ENCODE assay signal across 1 mouse cellular context in genomic region chr8:107114150-107115007, GRCm38 (mm10).
TF ChIP-seq lines count a peak whose summit lies in the region.

No protein-coding gene starts in this region.

TF ChIP-seq in MEL, 35 proteins besides CTCF, POLR2A, EP300 and RAD21:
- TF ChIP-seq HCFC1 (IDR thresholded peaks at IDR 0.05; ENCODE audit: low read depth, low read length) (no peak), CHD2 (IDR thresholded peaks at IDR 0.05; ENCODE audit: low read length) (no peak), MEF2A (IDR thresholded peaks at IDR 0.05; ENCODE audit: extremely low read depth, insufficient replicate concordance, low read depth, low read length, poor library complexity, severe bottlenecking) (no peak), USF2 (IDR thresholded peaks at IDR 0.05; ENCODE audit: borderline replicate concordance in 1 of 2, insufficient read depth in 1 of 2, low read depth in 1 of 2, low read length in 2 of 2) (peak in 1 of 2 experiments; percentile 52; a peak in 1 of 4 replicates), GATA1 (IDR thresholded peaks at IDR 0.05; ENCODE audit: low read depth, low read length) (peak; percentile 41; the same call in 1 of the 2 replicates), TAL1 (IDR thresholded peaks at IDR 0.05; ENCODE audit: low read length) (peak; percentile 40), ZMIZ1 (IDR thresholded peaks at IDR 0.05; ENCODE audit: low read depth, low read length) (no peak), ELF1 (IDR thresholded peaks at IDR 0.05; ENCODE audit: low read depth, low read length) (no peak), E2F4 (IDR thresholded peaks at IDR 0.05; ENCODE audit: borderline replicate concordance, low read depth, low read length) (no peak), CHD1 (IDR thresholded peaks at IDR 0.05; ENCODE audit: low read depth, low read length) (no peak), JUND (IDR thresholded peaks at IDR 0.05; ENCODE audit: low read depth, low read length) (no peak), USF1 (IDR thresholded peaks at IDR 0.05; ENCODE audit: low read depth, low read length) (peak; percentile 87), KAT2A (conservative IDR thresholded peaks at IDR 0.05; ENCODE audit: low read depth, low read length) (no peak), ZNF384 (IDR thresholded peaks at IDR 0.05; ENCODE audit: low read depth, low read length) (peak; percentile 83), TBP (IDR thresholded peaks at IDR 0.05; ENCODE audit: low read depth, low read length) (0 out of 2 replicates have a peak, but pooled peaks have one; percentile 41), MAX (IDR thresholded peaks at IDR 0.05; ENCODE audit: low read length) (peak; percentile 68; the same call in 1 of the 2 replicates), RCOR1 (IDR thresholded peaks at IDR 0.05; ENCODE audit: low read depth, low read length) (no peak), POLR2AphosphoS2 (IDR thresholded peaks at IDR 0.05; ENCODE audit: low read length) (no peak), SIN3A (IDR thresholded peaks at IDR 0.05; ENCODE audit: low read length) (peak; percentile 53; the same call in 1 of the 2 replicates), MYC (IDR thresholded peaks at IDR 0.05; ENCODE audit: low read depth, low read length) (peak; percentile 39; the same call in 1 of the 2 replicates), ETS1 (IDR thresholded peaks at IDR 0.05; ENCODE audit: low read depth, low read length) (no peak; the same call in 1 of the 2 replicates), MAFK (IDR thresholded peaks at IDR 0.05; ENCODE audit: borderline replicate concordance, low read depth, low read length) (no peak), MYB (IDR thresholded peaks at IDR 0.05; ENCODE audit: low read depth, low read length) (no peak), ZKSCAN1 (IDR thresholded peaks at IDR 0.05; ENCODE audit: low read depth, low read length) (no peak), SMC3 (IDR thresholded peaks at IDR 0.05; ENCODE audit: low read depth, low read length) (no peak), POLR2AphosphoS5 (IDR thresholded peaks at IDR 0.05; ENCODE audit: borderline replicate concordance, low read depth, low read length) (no peak), GABPA (IDR thresholded peaks at IDR 0.05; ENCODE audit: low read depth, low read length) (no peak), BHLHE40 (IDR thresholded peaks at IDR 0.05; ENCODE audit: borderline replicate concordance, low read depth, low read length) (no peak; the same call in 1 of the 2 replicates), NRF1 (IDR thresholded peaks at IDR 0.05; ENCODE audit: insufficient read depth, low read depth, low read length, poor library complexity, severe bottlenecking) (no peak), TCF12 (IDR thresholded peaks at IDR 0.05; ENCODE audit: low read depth, low read length) (no peak), ZC3H11A (IDR thresholded peaks at IDR 0.05; ENCODE audit: low read depth, low read length) (no peak), NELFE (IDR thresholded peaks at IDR 0.05; ENCODE audit: low read depth, low read length) (no peak), UBTF (IDR thresholded peaks at IDR 0.05; ENCODE audit: borderline replicate concordance, insufficient read depth, low read depth, low read length) (no peak), MXI1 (IDR thresholded peaks at IDR 0.05; ENCODE audit: low read depth, low read length) (no peak; the same call in 1 of the 2 replicates), MAZ (IDR thresholded peaks at IDR 0.05; ENCODE audit: low read depth, low read length) (no peak)
